Mouse (Mus musculus) intestine, postnatal 0 days (tissue): Measurements from ENCODE around the gene 1810010H24Rik. TPM values are rescaled to one million over a fixed set of nuclear protein-coding genes. Genes with fewer than 3 reads are reported as not detected.

Source experiments
- ATAC-seq: fragments of 200-750 bp; cut with Nextera tagmentation; 2 replicates; pipeline ENCODE4 v1.8.0; 2017; ENCODE audit warnings: mild to moderate bottlenecking, moderate TSS enrichment, moderate library complexity
- H3K27ac ChIP-seq: fragments of 300-500 bp; sonication (generic); 2 replicates; pipeline ENCODE4 v1.5.1; 2014; ENCODE audit warnings: mild to moderate bottlenecking, low read depth, low read length, moderate library complexity
- H3K27me3 ChIP-seq: fragments of 300-500 bp; sonication (generic); replicated peaks from 2 replicates; pipeline ENCODE4 v1.6.1; 2014; ENCODE audit warnings: low read length, mixed read lengths; ENCODE audit not compliant: control insufficient read depth, insufficient read depth
- H3K36me3 ChIP-seq: fragments of 300-500 bp; sonication (generic); 2 replicates; pipeline ENCODE4 v1.6.1; 2014; ENCODE audit warnings: mild to moderate bottlenecking, moderate library complexity; ENCODE audit not compliant: control insufficient read depth, insufficient read depth
- H3K4me1 ChIP-seq: fragments of 300-500 bp; sonication (generic); replicated peaks from 2 replicates; pipeline ENCODE4 v1.6.1; 2014; ENCODE audit warnings: antibody characterized with exemption, low read length, mixed read lengths; ENCODE audit not compliant: control insufficient read depth, insufficient read depth
- H3K4me2 ChIP-seq: fragments of 300-500 bp; sonication (generic); replicated peaks from 2 replicates; pipeline ENCODE4 v1.6.1; 2014; ENCODE audit warnings: low read depth, mild to moderate bottlenecking, moderate library complexity
- H3K4me3 ChIP-seq: fragments of 300-500 bp; sonication (generic); 2 replicates; pipeline ENCODE4 v1.5.1; 2014; ENCODE audit warnings: low read depth, low read length
- H3K9ac ChIP-seq: fragments of 300-500 bp; sonication (generic); 2 replicates; pipeline ENCODE4 v1.6.1; 2014; ENCODE audit warnings: mild to moderate bottlenecking, low read depth, low read length
- H3K9me3 ChIP-seq: fragments of 300-500 bp; sonication (generic); 2 replicates; pipeline ENCODE4 v1.6.1; 2016; ENCODE audit warnings: mixed run types; ENCODE audit not compliant: control insufficient read depth
- CTCF ChIP-seq: sonication (generic); IDR thresholded peaks from 2 replicates; pipeline ENCODE4 v1.5.1; 2016; ENCODE audit warnings: low read depth, mild to moderate bottlenecking, control low read depth, antibody characterized with exemption, moderate library complexity
- WGBS: fragments of 180-500 bp; shearing (Covaris S2); extraction: QIAGEN DNeasy Blood & Tissue Kit; methylation state at CpG from one replicate; pipeline ENCODE4 v1.1.7; 2014; 5-methylcytosine and 5-hydroxymethylcytosine counted together
- polyA plus RNA-seq: library from polyadenylated mRNA; unstranded; fragments of >200 nt; fragmentation: Nextera tagmentation; extraction: Ambion mirVana; gene quantifications from 2 replicates; pipeline ENCODE4 v1.2.1, GENCODE M21; 2015

1810010H24Rik gene
- polyA plus RNA-seq, 1 experiment from 2014 or later: 9.9 TPM

DNA sequence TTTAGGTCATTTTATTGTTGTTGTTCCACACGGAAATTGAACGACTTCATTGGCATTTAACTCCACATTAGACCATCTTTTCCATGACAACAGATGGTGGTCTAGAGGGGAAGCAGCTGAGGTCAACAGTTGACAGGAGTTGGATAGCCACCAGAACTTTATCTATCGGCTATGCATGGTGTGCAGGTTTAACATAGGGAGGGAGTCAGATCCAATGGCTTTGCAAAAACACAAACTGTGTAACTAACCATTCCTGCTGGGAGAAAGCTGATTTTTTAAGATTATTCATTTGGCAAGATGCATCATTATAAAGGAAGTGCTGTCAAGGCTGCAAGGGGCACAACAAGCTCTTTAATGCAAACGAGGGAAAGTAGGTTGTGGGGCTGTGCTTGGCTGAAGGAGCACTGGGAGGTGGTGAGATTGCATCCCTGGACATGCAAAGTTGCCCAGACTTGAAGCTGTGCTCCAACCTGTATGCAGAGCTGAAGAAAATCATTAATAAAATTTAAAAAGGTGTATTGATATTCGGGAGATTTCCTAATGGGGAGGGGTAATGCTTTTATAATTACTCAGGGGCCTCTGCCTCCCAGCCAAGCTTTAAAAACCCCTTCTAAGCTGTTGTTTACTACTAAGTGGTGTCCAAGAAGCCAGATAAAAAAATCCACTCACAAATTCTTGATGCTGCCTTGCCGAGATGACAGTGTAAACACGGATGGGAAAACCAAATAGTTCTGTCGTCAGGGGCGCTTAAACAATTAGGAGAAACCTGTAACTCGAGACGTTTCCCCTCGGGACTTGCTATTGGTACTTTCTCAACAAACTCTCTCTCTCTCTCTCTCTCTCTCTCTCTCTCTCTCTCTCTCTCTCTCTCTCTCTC is 1.3 kb downstream of the 1810010H24Rik start:
- H3K27ac ChIP-seq: no peak overlapping the region
- H3K4me2 ChIP-seq: peak overlapping the region; percentile 93
- no peak for ATAC-seq
- no peaks in the 10 kb centered on the region for H3K27me3 ChIP-seq
- H3K4me1 ChIP-seq: 0 out of 2 replicates have a peak, but pooled peaks cover 3% of the 10 kb centered on the region
- no peaks in the 10 kb centered on the region for H3K36me3 ChIP-seq
- peak overlapping the region; percentile 68 for H3K4me3 ChIP-seq
- no peak for TF ChIP-seq CTCF
- 14% methylated on average over 12 of the region's 12 CpGs for WGBS
- H3K9ac ChIP-seq: no peak overlapping the region
- H3K9me3 ChIP-seq: no peaks in the 10 kb centered on the region

DNA sequence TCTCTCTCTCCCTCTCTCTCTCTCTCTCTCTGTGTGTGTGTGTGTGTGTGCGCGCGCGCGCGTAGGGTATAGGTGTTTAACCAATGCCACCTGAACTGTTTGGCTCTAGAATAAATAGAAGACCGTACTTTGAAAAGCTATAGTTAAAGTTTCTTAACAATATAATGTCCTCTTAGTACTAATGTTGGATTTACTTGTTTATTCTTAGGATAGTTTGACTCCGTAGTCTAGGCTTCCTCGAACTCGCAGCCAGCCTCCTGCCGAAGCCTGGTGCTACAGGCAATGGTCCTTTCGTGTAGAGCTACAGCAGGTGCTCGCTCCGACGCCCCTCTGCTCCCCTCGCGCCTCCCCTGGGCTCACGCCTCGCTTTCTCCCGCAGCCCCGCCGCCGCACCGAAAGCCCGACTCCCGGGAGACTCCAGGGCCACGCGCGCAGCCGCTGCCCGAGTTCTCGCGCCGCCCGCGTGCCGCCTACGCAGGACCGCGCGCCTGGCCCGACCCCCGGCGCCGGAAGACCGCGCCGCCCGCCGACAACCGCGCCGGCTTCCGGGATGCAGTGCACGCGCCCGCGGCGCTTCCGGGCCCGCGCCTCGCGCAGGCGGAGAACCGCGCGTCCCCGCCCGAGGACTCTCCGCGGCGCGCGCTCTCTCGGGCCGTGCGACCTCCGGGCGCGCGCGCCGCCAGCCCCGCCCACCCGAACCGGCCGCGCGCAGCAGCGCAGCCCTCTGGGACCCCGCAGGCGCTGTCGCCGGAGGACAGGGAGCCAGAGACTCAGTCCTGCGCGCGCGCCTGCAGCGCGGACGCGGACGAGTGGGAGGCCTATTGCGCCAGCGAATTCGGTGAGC is 2.2 kb downstream of the 1810010H24Rik start:
- Histone ChIP-seq H3K4me3 (peak overlapping the region; percentile 68), H3K27me3 (no peaks in the 10 kb centered on the region), H3K9ac (peak overlapping the region; percentile 69), H3K9me3 (no peaks in the 10 kb centered on the region), H3K36me3 (no peaks in the 10 kb centered on the region), H3K4me1 (0 out of 2 replicates have a peak, but pooled peaks cover 3% of the 10 kb centered on the region), H3K4me2 (peak overlapping the region; percentile 93), H3K27ac (peak overlapping the region; percentile 91)
- 1% methylated on average over 78 of the region's 107 CpGs for WGBS
- ATAC-seq: peak; percentile 87
- TF ChIP-seq CTCF: no peak

DNA sequence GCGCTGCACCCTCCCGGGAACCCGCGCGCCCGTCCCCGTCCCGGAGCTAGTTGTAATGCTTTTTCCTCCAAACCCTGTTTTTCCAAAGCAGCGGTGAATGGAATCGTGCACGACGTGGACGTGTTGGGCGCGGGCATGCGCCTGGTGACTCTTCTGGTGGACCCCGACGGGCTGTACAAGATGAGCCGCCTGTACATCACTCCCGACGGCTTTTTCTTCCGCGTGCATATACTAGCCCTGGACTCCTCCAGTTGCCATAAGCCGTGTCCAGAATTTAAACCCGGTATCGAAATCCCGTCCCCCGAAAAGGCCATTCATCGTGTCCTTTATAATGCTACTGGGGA is 2.8 kb downstream of the 1810010H24Rik start:
- H3K27me3 ChIP-seq: no peaks in the 10 kb centered on the region
- H3K9ac ChIP-seq: peak overlapping the region; percentile 69
- no peaks in the 10 kb centered on the region for H3K36me3 ChIP-seq
- H3K4me3 ChIP-seq: peak overlapping the region; percentile 68
- 4% methylated on average over 29 of the region's 29 CpGs for WGBS
- H3K9me3 ChIP-seq: no peaks in the 10 kb centered on the region
- peak overlapping the region; percentile 93 for H3K4me2 ChIP-seq
- no peak for TF ChIP-seq CTCF
- peak; percentile 28 for ATAC-seq
- 0 out of 2 replicates have a peak, but pooled peaks cover 3% of the 10 kb centered on the region for H3K4me1 ChIP-seq
- H3K27ac ChIP-seq: peak overlapping the region; percentile 91

DNA sequence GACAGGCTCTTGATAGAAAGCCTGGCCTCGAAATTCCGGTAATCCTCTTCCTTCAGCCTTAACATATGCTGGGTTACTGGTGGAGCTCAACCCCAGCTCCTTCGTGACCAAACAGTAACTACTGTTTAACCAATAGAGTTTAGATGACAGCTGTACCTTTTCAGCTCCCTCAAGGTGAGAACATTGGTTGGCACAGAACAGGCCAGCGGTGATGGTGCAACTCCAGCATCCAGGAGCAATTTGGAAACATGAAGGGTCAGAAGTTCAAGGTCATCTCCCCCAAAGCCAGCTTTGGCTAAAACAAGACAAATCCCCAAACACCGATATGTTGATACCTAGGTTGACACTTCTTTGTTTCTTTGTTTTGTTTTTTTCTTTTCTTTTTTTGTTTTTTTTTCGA is 3.3 kb downstream of the 1810010H24Rik start:
- no peak for ATAC-seq
- Histone ChIP-seq H3K27ac (no peak overlapping the region), H3K9me3 (no peaks in the 10 kb centered on the region), H3K4me3 (peak overlapping the region; percentile 68), H3K36me3 (no peaks in the 10 kb centered on the region), H3K4me1 (0 out of 2 replicates have a peak, but pooled peaks cover 3% of the 10 kb centered on the region), H3K9ac (0 out of 2 replicates have a peak overlapping the region, but pooled peaks have one; percentile 69), H3K27me3 (no peaks in the 10 kb centered on the region), H3K4me2 (peak overlapping the region; percentile 93)
- 67% methylated on average over 6 of the region's 6 CpGs for WGBS
- TF ChIP-seq CTCF: no peak

DNA sequence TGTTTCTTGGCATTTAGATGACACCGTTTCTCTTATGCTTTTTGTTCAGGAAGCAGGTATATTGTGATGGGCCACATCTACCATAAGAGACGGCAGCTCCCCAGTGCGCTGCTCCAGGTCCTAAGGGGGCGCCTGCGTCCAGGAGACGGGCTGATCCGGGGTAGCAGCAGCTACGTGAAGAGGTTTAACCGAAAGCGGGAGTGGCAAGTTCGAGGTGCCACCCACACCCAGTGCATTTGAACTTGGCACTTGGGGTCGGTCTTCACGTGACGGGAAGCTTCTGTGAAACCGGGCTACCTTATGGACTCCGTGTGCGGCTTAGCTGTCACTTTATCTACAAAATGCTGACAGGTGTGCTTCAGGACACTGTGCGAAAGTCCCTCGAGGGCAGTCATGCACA is 4.1 kb downstream of the 1810010H24Rik start:
- TF ChIP-seq CTCF: peak; percentile 27; the same call in 1 of the 2 replicates
- Histone ChIP-seq H3K27me3 (no peaks in the 10 kb centered on the region), H3K9ac (no peak overlapping the region), H3K27ac (no peak overlapping the region), H3K36me3 (no peaks in the 10 kb centered on the region), H3K4me3 (no peak overlapping the region), H3K4me2 (peak overlapping the region; percentile 31), H3K4me1 (0 out of 2 replicates have a peak, but pooled peaks cover 3% of the 10 kb centered on the region), H3K9me3 (no peaks in the 10 kb centered on the region)
- peak; percentile 17; the same call in 1 of the 2 replicates for ATAC-seq
- WGBS: 39% methylated on average over 19 of the region's 19 CpGs

DNA sequence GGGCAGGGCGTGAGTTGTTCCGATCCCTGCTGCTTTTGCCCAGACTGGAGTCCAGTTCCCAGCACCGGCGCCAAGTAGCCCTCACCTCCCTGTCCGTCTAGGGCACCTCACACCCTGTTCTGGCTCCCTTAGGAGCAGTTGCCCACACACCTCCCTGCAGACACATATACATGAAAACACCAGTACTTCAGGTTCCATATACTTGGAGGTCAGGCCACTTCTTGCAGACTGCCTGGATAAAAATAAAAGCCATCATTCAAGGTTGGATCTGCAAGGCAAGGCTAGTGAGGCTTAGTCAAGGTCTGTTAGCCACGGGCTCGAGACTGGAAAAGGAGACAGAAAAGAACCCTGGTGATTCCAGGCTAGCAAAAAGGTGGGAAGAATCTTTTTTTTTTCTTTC is 6.2 kb downstream of the 1810010H24Rik start:
- no peak for ATAC-seq
- Histone ChIP-seq H3K9ac (no peak overlapping the region), H3K27me3 (no peaks in the 10 kb centered on the region), H3K36me3 (peaks cover 10% of the 10 kb centered on the region), H3K4me2 (no peak overlapping the region), H3K4me3 (no peak overlapping the region), H3K9me3 (no peaks in the 10 kb centered on the region), H3K4me1 (0 out of 2 replicates have a peak, but pooled peaks cover 3% of the 10 kb centered on the region), H3K27ac (no peak overlapping the region)
- no peak for TF ChIP-seq CTCF
- WGBS: 63% methylated on average over 7 of the region's 7 CpGs
